Mouse (Mus musculus) stomach, postnatal 0 days (tissue): ENCODE measurements around the gene 6030468B19Rik. TPM values are rescaled to one million over a fixed set of nuclear protein-coding genes. Genes with fewer than 3 reads are reported as not detected.
A peak's percentile ranks its signal among the peaks of the same experiment; 100 is the strongest.
"Not testable (repeated sequence)": the region's sequence is repeated elsewhere in the genome, so short reads cannot be mapped to it uniquely, and the experiment has no call there.

Source experiments
- ATAC-seq: fragments of 200-750 bp; cut with Nextera tagmentation; 2 replicates; pipeline ENCODE4 v1.8.0; 2017; ENCODE audit not compliant: low FRiP score, low TSS enrichment
- DNase-seq: peaks from one replicate; pipeline ENCODE4 v3.0.0-alpha.2; 2016; ENCODE audit warnings: low spot score
- H3K27ac ChIP-seq: fragments of 300-500 bp; sonication (generic); replicated peaks from 2 replicates; pipeline ENCODE4 v1.5.1; 2014; ENCODE audit warnings: mild to moderate bottlenecking, control low read depth
- H3K27me3 ChIP-seq: fragments of 300-500 bp; sonication (generic); 2 replicates; pipeline ENCODE4 v1.6.1; 2014; ENCODE audit warnings: low read length; ENCODE audit not compliant: control insufficient read depth, insufficient read depth
- H3K36me3 ChIP-seq: fragments of 300-500 bp; sonication (generic); 2 replicates; pipeline ENCODE4 v1.6.1; 2014; ENCODE audit warnings: low read length, mixed read lengths; ENCODE audit not compliant: control insufficient read depth, insufficient read depth
- H3K4me1 ChIP-seq: fragments of 300-500 bp; sonication (generic); replicated peaks from 2 replicates; pipeline ENCODE4 v1.6.1; 2014; ENCODE audit warnings: antibody characterized with exemption; ENCODE audit not compliant: control insufficient read depth, insufficient read depth
- H3K4me2 ChIP-seq: fragments of 300-500 bp; sonication (generic); replicated peaks from 2 replicates; pipeline ENCODE4 v1.6.1; 2014; ENCODE audit warnings: low read depth, mild to moderate bottlenecking, control low read depth, moderate library complexity
- H3K4me3 ChIP-seq: fragments of 300-500 bp; sonication (generic); 2 replicates; pipeline ENCODE4 v1.5.1; 2014; ENCODE audit warnings: low read depth, low read length, control low read depth
- H3K9ac ChIP-seq: fragments of 300-500 bp; sonication (generic); 2 replicates; pipeline ENCODE4 v1.6.1; 2014; ENCODE audit warnings: mild to moderate bottlenecking, low read length, control low read depth, mixed read lengths
- H3K9me3 ChIP-seq: fragments of 300-500 bp; sonication (generic); 2 replicates; pipeline ENCODE4 v1.6.1; 2016; ENCODE audit warnings: low read length; ENCODE audit not compliant: control insufficient read depth
- CTCF ChIP-seq: IDR thresholded peaks from 2 replicates; pipeline ENCODE4 v1.5.1; 2016; ENCODE audit warnings: antibody characterized with exemption, low read depth, mild to moderate bottlenecking, moderate library complexity
- EP300 ChIP-seq: optimal IDR thresholded peaks from 2 replicates; pipeline ENCODE3; 2016; ENCODE audit warnings: antibody characterized with exemption
- WGBS: fragments of 180-500 bp; shearing (Covaris S2); extraction: QIAGEN DNeasy Blood & Tissue Kit; methylation state at CpG from one replicate; pipeline ENCODE4 v1.1.7; 2014; 5-methylcytosine and 5-hydroxymethylcytosine counted together
- polyA plus RNA-seq: library from polyadenylated mRNA; unstranded; fragments of >200 nt; fragmentation: Nextera tagmentation; extraction: Ambion mirVana; gene quantifications from 2 replicates; pipeline ENCODE4 v1.2.1, GENCODE M21; 2015

Gene 6030468B19Rik
- polyA plus RNA-seq, 1 experiment from 2014 or later, result not detected

GRCm38 (mm10) chr11:117829671-117830215, 32.3 kb downstream of the 6030468B19Rik start:
- Histone ChIP-seq H3K4me3 (no peak overlapping the region), H3K36me3 (no peaks in the 10 kb centered on the region), H3K4me1 (peaks cover 10% of the 10 kb centered on the region), H3K4me2 (no peak overlapping the region), H3K27me3 (no peaks in the 10 kb centered on the region), H3K9me3 (no peaks in the 10 kb centered on the region), H3K27ac (peak overlapping the region; percentile 87), H3K9ac (no peak overlapping the region)
- TF ChIP-seq CTCF (no peak), EP300 (no peak)
- ATAC-seq, result no peak
- no peak for DNase-seq
- WGBS, result 47% methylated on average over 2 of the region's 2 CpGs

- Histone ChIP-seq H3K4me3 (no peak overlapping the region), H3K27ac (peak overlapping the region; percentile 87), H3K4me2 (no peak overlapping the region), H3K9me3 (no peaks in the 10 kb centered on the region), H3K27me3 (no peaks in the 10 kb centered on the region), H3K9ac (no peak overlapping the region), H3K4me1 (peaks cover 10% of the 10 kb centered on the region), H3K36me3 (no peaks in the 10 kb centered on the region)
- no peak for DNase-seq
- ATAC-seq, result peak; percentile 9; the same call in 1 of the 2 replicates
- TF ChIP-seq CTCF (no peak), EP300 (no peak)
- WGBS, result 50% methylated on average over 9 of the region's 9 CpGs
These were observed 32.9 kb downstream of the 6030468B19Rik start for GRCm38 (mm10) chr11:117830401-117830800.

DNA sequence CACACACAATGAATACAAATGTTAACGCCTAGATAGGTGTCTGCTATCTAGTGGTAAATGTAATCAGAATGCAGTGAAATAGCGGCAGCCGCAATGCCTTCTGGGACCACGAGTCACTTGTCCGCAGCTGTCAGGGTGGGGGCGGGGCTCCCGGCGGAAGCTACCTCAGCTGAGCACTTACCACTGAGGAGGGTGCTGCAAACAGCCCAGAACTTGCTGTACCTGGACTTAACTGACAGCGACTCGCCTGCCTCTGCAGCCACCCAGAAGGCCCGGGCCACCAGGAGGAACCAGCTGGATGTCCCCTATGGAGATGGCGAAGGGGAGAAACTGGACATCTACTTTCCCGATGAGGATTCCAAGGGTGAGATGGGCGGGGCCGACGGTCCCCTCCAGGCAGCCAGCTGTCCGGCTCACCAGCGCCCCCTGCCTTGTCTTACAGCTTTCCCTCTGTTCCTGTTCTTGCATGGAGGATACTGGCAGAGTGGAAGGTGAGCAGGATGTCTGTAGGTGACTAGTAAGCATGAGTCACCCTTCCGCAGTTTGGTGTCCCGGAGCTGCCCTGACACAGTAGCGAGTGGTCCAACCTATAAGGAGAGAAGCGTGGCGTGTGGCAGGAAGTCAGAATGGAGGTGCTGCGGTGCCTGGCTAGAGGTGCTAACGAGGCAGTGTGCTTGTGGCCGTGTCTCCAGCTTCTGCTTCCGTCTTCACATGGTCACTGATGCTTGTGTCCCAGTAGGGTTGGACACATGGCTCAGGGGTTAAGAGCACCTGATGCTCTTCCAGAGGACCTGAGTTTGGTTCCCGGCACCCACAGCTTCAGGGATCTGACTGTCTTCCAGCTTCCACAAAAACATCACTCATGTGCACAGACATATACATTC, 34.9 kb downstream of the 6030468B19Rik start:
- ATAC-seq (peak; percentile 69), DNase-seq (peak; percentile 89)
- 24% methylated on average over 28 of the region's 28 CpGs for WGBS
- Histone ChIP-seq H3K4me3 (peak overlapping the region; percentile 19), H3K4me1 (peaks cover 10% of the 10 kb centered on the region), H3K9me3 (no peaks in the 10 kb centered on the region), H3K36me3 (no peaks in the 10 kb centered on the region), H3K27ac (peak overlapping the region; percentile 49), H3K4me2 (peak overlapping the region; percentile 49), H3K9ac (no peak overlapping the region), H3K27me3 (no peaks in the 10 kb centered on the region)
- TF ChIP-seq CTCF (peak; percentile 85), EP300 (no peak)

GRCm38 (mm10) chr11:117833509-117833908, 36.0 kb downstream of the 6030468B19Rik start:
- WGBS, result 90% methylated on average over 4 of the region's 6 CpGs
- not testable (repeated sequence) for H3K27me3 ChIP-seq, H3K36me3 ChIP-seq, H3K4me2 ChIP-seq, H3K4me1 ChIP-seq, H3K4me3 ChIP-seq, ATAC-seq, DNase-seq, H3K9me3 ChIP-seq, H3K9ac ChIP-seq, H3K27ac ChIP-seq

- no peak overlapping the region for H3K4me3 ChIP-seq
- H3K9ac ChIP-seq, result no peak overlapping the region
- H3K36me3 ChIP-seq, result no peaks in the 10 kb centered on the region
- TF ChIP-seq EP300, result no peak
- no peak for TF ChIP-seq CTCF
- H3K4me1 ChIP-seq, result peaks cover 4% of the 10 kb centered on the region
- no peaks in the 10 kb centered on the region for H3K9me3 ChIP-seq
- WGBS, result 81% methylated on average over 8 of the region's 8 CpGs
- no peak for DNase-seq
- ATAC-seq, result no peak
- H3K4me2 ChIP-seq, result no peak overlapping the region
- no peaks in the 10 kb centered on the region for H3K27me3 ChIP-seq
- H3K27ac ChIP-seq, result no peak overlapping the region
These were observed 36.6 kb downstream of the 6030468B19Rik start for GRCm38 (mm10) chr11:117834086-117834485.

DNA sequence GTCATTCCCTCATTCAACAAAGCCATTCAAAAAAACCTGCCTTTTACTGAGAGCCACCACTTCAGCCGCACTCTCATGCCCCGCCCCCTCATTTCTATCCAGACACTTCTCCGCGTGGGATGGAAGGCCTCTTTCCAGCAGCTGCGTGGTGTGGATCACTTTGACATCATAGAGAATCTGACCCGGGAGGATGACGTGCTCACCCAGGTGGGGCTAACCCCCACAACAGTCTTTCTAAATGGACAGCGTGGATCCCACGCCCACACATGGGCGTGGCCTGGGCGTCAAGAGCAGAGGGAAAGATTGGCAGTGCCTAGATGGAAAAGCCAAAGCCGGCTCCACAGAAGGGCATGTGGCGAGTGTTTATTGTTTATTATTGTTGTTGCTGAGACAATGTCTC, 38.8 kb downstream of the 6030468B19Rik start:
- Histone ChIP-seq H3K4me3 (no peak overlapping the region), H3K9ac (no peak overlapping the region), H3K4me1 (no peaks in the 10 kb centered on the region), H3K27ac (no peak overlapping the region), H3K4me2 (peak overlapping the region; percentile 6; the same call in 1 of the 2 replicates), H3K27me3 (no peaks in the 10 kb centered on the region), H3K9me3 (no peaks in the 10 kb centered on the region), H3K36me3 (no peaks in the 10 kb centered on the region)
- ATAC-seq (no peak), DNase-seq (peak; percentile 62)
- 24% methylated on average over 13 of the region's 13 CpGs for WGBS
- TF ChIP-seq CTCF (no peak), EP300 (no peak)
